Mouse (Mus musculus): Measurements from ENCODE around the gene Xlr. TPM values are rescaled to one million over a fixed set of nuclear protein-coding genes. Genes with fewer than 3 reads are reported as not detected.

Xlr gene
- total RNA-seq (2023), result 1 to 10 TPM; 2.2 to 3.5 TPM

GRCm38 (mm10) chrX:53797519-53797918, at the start of gene Xlr:
Gene Xlr, minus strand, starts transcription at chrX:53797706.

DNA sequence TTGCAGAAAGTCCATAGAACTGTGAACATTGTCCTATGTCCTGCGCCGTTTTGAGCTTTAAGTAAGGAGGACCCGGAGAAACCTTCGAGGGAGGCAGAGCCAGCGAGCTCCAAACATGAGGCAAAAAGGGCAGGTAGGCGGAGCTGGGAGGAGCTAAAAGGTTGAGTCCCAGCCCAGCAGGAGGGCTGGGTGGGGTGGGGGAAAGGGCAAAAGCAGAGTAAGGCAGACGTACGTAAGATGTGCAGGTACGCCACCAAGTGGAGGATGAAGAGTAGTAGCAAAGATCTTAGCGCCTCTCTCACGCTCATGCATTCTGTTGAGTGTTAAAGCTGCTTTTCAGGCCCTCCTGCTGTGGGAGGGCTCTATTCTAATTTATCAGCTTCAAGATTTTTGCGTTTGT, 21.2 kb downstream of the Xlr start, which contains the start of gene Zfp36l3:
Zfp36l3 (minus strand) TSS at position 119 of the 400 bp plus-strand sequence.

DNA sequence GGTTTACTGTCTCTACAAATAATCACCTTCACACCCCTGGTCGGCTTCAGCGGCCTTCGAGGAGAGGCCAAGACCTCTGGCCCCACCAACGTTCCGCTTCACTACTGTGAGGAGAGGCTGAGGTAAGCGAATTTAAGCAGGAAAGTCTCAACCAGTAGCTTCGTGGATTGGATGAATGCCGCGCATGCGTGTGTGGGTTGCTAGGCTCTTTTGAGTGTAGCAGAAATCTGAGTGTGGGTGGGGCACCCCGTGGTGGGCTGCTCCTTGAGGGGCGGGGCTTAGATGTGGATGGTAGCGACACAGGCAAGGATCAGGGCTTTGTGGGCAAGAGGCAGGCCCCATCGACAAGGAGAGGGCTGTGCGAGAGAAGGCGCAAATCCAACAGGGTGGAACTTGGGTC, 39.8 kb downstream of the Xlr start, which contains the start of gene 1700013H16Rik:
1700013H16Rik (minus strand) TSS at position 96 of the 400 bp plus-strand sequence.

Other genes starting within 250 kb of the Xlr start
- 10 to 100 TPM in 1 of 2 experiments, 1 to 10 TPM in 1; 8.1 to 10.0 TPM for gene Rtl8c, start 189.7 kb downstream of the Xlr start, total RNA-seq (2023)
- not detected for gene Gm14597, start 188.7 kb downstream of the Xlr start, total RNA-seq (2023)
- gene Rtl8a, start 154.0 kb downstream of the Xlr start, total RNA-seq (2023), result 10 to 100 TPM; 21.4 to 23.5 TPM
- 10 to 100 TPM; 15.1 to 16.1 TPM for gene Rtl8b, start 127.3 kb downstream of the Xlr start, total RNA-seq (2023)
- gene 4930502E18Rik, start 72.9 kb downstream of the Xlr start, total RNA-seq (2023), result not detected
- gene 1700013H16Rik, start 39.9 kb downstream of the Xlr start, total RNA-seq (2023), result not detected
- gene Zfp36l3, start 21.3 kb downstream of the Xlr start, total RNA-seq (2023), result not detected